Mouse (Mus musculus) mature B cell (primary cell): Measurements from ENCODE around the gene Olfr194.
"Not testable (repeated sequence)": the region's sequence is repeated elsewhere in the genome, so short reads cannot be mapped to it uniquely, and the experiment has no call there.

Experiments used
- in situ Hi-C: fragments of 300-500 bp; cut with MboI; formaldehyde crosslinking; loops from 2 replicates; pipeline ENCODE4 v1.14.3; 2019

Olfr194 gene

GRCm38 (mm10) chr16:59120969-59121368 lies at the start of gene Olfr194:
Olfr194 (minus strand) TSS chr16:59121069.
- in situ Hi-C loops: no loop called here

- in situ Hi-C loops: no loop called here
Measured at GRCm38 (mm10) chr16:59170354-59170753, 49.5 kb upstream of the Olfr194 start, which contains the start of gene Olfr196. Olfr196 (minus strand) TSS chr16:59170454.

- in situ Hi-C loops: no loop called here
Measured at GRCm38 (mm10) chr16:59151996-59152395, 31.1 kb upstream of the Olfr194 start.

DNA sequence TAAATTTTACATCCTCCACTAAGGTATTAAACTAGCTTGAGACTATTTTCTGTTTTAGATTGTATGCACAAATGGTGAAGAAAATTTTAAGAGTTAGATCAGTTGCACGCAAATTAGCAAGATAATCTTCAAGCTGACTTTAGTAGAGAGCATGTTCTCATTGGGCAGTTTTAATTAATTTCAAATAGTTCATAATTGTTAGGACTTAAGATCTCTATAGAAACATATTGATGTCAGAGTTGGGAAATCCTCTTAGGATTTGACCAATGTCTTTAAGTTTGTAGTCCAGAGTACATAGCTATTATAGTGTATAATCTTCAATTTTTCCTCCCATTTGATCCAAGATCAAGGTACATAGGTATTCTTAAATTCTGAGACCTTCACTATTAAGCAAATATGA lies 25.9 kb upstream of the Olfr194 start, which contains the start of gene Olfr195:
Gene Olfr195, plus strand, starts transcription at position 301 of the 400 bp plus-strand sequence.
- in situ Hi-C loops: no loop called here

GRCm38 (mm10) chr16:59141105-59141504 lies 20.2 kb upstream of the Olfr194 start:
- in situ Hi-C loops: no loop called here

DNA sequence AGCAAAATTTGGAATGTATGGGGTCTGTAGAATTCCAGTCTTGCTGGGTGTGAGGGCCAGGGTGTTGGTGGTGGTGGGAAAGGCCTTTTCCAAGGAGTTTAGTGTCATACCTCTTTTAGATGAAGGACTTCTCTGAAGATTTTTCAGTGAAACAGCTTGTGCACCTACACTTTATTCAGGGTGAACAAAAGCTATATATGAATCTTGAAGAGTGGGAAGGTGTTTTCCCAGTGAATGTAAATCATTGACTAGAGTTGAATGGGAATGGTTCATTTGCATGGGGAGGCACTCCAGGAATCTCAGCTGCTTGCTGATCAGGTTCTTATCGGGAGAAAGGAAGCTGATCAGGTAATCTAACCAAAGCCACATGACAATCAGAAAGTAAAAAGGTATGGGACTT lies 9.9 kb upstream of the Olfr194 start:
- in situ Hi-C loops: no loop called here

DNA sequence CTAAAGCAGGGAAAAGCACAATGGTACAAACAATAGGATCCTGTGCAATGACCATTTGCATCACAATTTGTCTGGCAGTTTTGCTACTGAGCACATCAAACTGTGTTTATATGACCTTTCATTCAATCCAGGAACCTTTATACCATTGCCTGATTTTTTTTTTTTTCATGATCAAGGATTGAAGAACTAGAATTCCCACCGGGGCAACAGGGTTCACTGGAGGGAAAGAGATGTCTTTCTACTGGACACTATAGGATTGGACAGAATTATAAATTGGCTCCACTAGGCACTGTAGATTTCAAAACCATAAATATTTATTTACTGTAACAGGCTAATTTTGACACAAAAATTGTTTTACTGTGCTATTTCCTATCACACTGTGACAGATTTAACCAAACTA lies 9.1 kb downstream of the Olfr194 start, which contains the start of gene Olfr193:
Gene Olfr193, minus strand, starts transcription at position 101 of the 400 bp plus-strand sequence.
- in situ Hi-C loops: no loop called here

- in situ Hi-C loops: not testable (repeated sequence)
Measured at GRCm38 (mm10) chr16:59108522-59108921, 12.3 kb downstream of the Olfr194 start.

- in situ Hi-C loops: no loop called here
Measured at GRCm38 (mm10) chr16:59105312-59105711, 15.6 kb downstream of the Olfr194 start.

GRCm38 (mm10) chr16:59089722-59090121 lies 31.1 kb downstream of the Olfr194 start, which contains the start of gene Olfr191:
Olfr191 (minus strand) TSS chr16:59089822.
- in situ Hi-C loops: not testable (repeated sequence)

DNA sequence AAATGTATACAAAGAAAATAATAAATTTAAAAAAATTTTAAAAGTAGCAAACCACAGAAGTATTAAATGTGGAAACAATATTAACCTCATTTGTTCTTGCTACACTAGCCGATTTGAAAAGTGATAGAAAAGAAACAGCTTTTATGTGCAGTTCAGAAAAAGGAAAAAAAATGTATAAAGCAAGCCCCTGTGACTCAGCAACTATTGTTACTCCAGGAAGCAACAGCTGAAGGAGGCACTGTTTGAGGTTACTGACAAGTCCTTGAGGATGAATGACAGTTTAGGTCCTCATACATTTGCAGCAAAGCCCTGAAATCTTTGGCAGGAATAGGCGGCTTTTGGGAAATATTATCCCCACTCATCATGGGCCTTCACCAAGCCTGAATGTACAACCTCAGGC lies 39.8 kb downstream of the Olfr194 start:
- in situ Hi-C loops: not testable (repeated sequence)

GRCm38 (mm10) chr16:59077905-59078304 lies 43.0 kb downstream of the Olfr194 start, which contains the start of gene Olfr190:
Olfr190 (minus strand) TSS chr16:59078005.
- in situ Hi-C loops: no loop called here

- in situ Hi-C loops: no loop called here
Measured at GRCm38 (mm10) chr16:59073520-59073919, 47.3 kb downstream of the Olfr194 start.

DNA sequence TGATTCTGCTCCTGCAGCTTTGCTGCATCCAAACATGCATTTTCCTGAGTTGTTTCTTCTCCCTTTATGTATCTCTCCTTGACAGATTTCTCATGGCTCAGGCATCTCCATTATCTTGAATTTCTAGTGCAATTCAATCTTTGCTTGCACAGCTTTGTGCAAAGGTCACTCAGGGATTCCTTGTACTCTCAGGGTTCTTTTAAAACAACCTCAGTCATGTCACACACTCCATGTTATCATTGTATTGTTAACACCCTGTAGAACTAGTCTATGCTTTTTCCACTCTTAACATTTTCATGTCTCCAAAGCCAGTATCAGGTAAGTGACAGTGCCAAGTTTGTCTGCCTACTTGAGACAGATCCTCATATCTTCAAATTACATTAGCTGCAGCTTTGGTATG lies 49.1 kb downstream of the Olfr194 start:
- in situ Hi-C loops: no loop called here
